Mouse (Mus musculus) bone marrow, adult 2 months (tissue): ENCODE data around the gene Bcr.

Experiments used
- CTCF ChIP-seq: fragments of 200-500 bp; IDR thresholded peaks from 2 replicates; pipeline ENCODE4 v1.5.1; 2011; ENCODE audit warnings: low read length, control low read depth; ENCODE audit not compliant: control insufficient read depth, insufficient read depth
- POLR2A ChIP-seq: fragments of 200-500 bp; IDR thresholded peaks from 2 replicates; pipeline ENCODE4 v1.6.1; 2011; ENCODE audit warnings: low read depth, mild to moderate bottlenecking, control low read depth, low read length, borderline replicate concordance; ENCODE audit not compliant: control insufficient read depth

DNA sequence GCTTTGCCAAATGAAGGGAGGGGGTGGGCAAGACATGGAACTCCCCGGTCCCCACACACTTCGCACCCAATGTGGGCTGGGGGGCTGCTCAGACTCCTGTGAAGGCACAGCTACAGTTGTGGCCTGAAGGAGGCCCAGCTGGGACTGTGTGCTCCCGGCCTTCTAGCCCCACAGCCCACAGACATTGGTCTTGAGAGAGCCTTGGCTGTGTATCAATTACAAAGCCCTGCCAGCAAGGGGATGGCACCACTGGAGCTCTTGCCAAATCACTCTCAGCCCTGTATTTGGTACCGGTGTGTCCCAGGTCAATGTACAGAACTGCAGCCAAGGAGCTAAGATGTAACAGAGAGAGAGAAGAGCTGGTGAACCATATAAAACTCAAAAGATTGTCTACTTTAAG, 43.9 kb upstream of the Bcr start:
- no peak for TF ChIP-seq POLR2A
- no peak for TF ChIP-seq CTCF
